7 mouse cellular contexts compared by ENCODE assay signal in genomic region chr13:38766133-38766532, GRCm38 (mm10).
A peak's percentile ranks its signal among the peaks of the same experiment; 100 is the strongest.
DNase-seq lines count a peak whose midpoint lies in the region; ATAC-seq lines count a peak whose summit lies in the region.

No protein-coding gene starts in this region.

- DNase-seq in kidney, adult 18-20 months, result peak; percentile 11
- DNase-seq in kidney, adult 11 months, result no peak
- peak; percentile 19 for DNase-seq in urinary bladder, postnatal 14 days (ENCODE audit: low spot score)
- no peak for DNase-seq in urinary bladder, adult 2 months (ENCODE audit: low spot score)
- DNase-seq in embryo, embryonic 10.5 days (ENCODE audit: low spot score), result peak; percentile 59
- DNase-seq in spleen, postnatal 4 days (ENCODE audit: low spot score in 2 of 2), result no peak

- ATAC-seq in erythroid progenitor cell, adult 5-6 weeks (replicated peaks; ENCODE audit: low FRiP score, poor library complexity, severe bottlenecking), result no peak

Comparison
In these comparisons a context has a peak if more than half of its experiments do, and no peak if none do; other contexts are left out.
1. DNase-seq: peak in kidney, adult 18-20 months (single experiment), urinary bladder, postnatal 14 days (single experiment) and embryo, embryonic 10.5 days (single experiment); none in kidney, adult 11 months (single experiment), urinary bladder, adult 2 months (single experiment) and spleen, postnatal 4 days (0 of 2).